Mouse (Mus musculus) layer of hippocampus, adult 2 months (tissue): ENCODE measurements at regions not wholly inside any gene's neighbourhood (a gene's known extent, or its start where the extent isn't known, plus 50 kb on each side); places are given as distances from the start of the nearest gene placed in this dataset.
A peak's percentile ranks its signal among the peaks of the same experiment; 100 is the strongest.

Source experiments
- DNase-seq, 2 experiments: peaks; one replicate each; pipeline ENCODE4 v3.0.0; 2022; ENCODE audit warnings: low spot score in 2 of 2
- H3K27ac ChIP-seq: fragments of 200-600 bp; 2 replicates; pipeline ENCODE4 v1.8.1; 2022
- H3K4me3 ChIP-seq: fragments of 200-600 bp; 2 replicates; pipeline ENCODE4 v1.8.1; 2022; ENCODE audit warnings: mild to moderate bottlenecking
- CTCF ChIP-seq: fragments of 200-600 bp; conservative IDR thresholded peaks from 2 replicates; pipeline ENCODE4 v1.8.1; 2022; ENCODE audit warnings: antibody characterized with exemption, mild to moderate bottlenecking, moderate library complexity

DNA sequence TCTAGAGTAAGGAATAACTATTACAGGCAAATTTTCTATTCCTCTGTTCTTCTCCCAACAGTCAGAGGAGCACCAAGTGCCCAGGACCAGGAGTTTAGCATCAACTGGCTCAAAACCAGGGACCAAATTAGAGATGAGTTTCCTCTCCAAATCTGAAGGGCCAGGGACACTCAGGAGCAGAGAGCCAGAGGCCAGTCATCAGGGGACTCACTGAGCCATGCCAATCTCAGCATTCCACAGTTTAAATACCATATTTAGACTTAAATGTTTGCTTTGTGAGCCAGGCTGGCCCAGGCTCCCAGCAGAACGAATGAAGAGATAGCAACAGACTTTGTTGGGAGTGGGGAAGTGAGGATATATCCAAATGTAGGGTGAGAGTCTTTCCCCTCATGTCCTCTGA is 153.8 kb downstream of the Opa1 start:
- DNase-seq = no peak
- no peak for TF ChIP-seq CTCF
- Histone ChIP-seq H3K4me3 (no peak overlapping the region), H3K27ac (no peak overlapping the region)

DNA sequence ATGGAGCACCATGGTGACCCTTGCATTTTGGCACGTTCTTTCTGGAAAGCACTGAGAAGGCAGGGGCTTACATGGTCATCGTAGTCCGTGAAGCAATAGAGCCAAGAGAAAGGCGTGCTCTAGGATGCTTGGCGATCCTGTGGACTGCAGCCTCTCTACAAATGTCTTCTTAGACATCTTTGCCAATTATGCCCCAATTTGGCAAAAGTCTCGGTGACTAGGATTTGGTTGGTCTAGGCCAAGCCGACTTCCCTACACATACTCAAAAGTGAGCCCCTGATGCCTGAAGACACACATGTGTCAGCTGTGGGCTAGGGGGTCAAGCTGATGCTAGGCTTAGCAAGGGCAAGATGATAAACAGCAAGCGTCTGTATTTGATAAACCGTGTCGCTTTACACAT is 154.7 kb downstream of the Opa1 start:
- no peak overlapping the region for H3K27ac ChIP-seq
- no peak overlapping the region for H3K4me3 ChIP-seq
- DNase-seq = no peak
- TF ChIP-seq CTCF = no peak

DNA sequence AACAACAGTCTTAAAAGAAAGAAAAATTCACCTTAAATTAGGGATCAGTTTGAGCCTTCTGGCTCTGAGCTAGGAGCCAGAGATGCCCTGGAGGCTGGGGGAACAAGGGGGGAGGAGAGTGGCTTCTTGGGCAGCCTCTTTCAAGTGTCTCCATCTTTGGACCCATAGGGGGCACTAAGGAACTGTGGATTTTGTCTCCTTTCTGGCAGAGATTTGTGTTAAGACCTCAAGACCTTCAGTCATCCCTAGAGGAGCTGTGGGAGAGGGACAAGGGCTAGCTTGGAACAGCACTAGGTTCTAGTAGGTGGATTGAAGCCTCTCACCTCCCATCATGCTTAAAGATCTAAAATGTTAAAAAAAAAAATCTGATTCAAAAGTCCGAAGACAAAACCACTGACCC is 155.2 kb downstream of the Opa1 start:
- peak; percentile 55 to 57 for DNase-seq
- TF ChIP-seq CTCF = peak; percentile 91
- Histone ChIP-seq H3K27ac (0 out of 2 replicates have a peak overlapping the region, but pooled peaks have one; percentile 41), H3K4me3 (no peak overlapping the region)

DNA sequence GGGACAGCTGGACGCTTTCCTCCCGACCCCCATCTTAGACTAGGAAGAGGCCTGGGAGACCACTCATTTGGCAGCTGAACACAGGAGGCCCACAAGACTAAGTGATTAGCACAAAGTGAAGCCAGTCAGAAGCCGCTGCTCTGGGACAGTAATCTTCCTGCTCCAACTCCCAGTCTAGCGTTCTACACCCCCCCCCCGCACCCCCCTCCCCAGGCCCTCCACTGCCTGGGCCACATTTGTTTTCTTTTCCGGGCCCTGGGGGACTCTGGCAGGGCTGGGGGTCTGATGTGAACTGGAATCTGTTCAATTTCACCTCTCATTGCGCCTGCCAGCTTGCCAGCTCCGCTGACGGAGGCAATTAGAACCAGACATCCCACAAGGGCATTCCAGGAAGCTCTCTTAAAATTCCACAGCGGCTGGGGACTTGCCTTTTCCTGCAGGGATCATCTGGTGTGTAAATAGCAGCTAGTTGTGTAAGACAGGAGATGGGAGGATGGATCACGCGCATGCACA is 155.7 kb downstream of the Opa1 start:
- no peak for TF ChIP-seq CTCF
- no peak for DNase-seq
- no peak overlapping the region; the same call in 1 of the 2 replicates for H3K4me3 ChIP-seq
- H3K27ac ChIP-seq = 0 out of 2 replicates have a peak overlapping the region, but pooled peaks have one; percentile 41

DNA sequence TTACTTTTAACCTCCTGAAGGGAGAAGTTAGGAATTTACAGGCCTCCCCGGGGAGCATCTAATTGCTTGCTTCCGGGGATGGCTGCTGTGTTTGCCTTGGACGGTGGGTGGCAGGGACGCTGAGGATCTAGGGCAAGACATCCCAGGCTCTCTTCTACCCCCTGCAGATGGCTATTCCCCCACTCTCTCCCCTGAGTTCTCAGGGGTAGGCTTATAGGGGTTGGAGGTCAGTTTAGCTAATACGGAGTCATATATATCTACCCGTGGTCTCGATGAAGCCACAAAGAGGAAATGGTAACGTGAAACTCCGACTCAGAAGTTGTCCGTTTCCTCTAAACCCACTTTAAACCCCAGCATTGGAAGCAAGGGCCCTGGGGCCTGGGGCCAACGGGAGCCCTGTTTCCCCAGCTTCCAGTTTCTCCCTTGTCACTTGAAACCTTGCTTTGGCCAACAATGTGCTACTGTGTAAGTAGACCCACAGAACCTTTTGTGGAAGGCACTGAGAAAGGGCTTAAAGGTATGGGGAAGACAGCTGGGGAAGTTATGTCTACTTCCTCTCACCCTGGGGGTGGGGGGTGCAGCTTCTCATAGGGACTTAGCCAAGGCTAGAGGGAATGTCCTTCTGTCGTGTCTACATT is 156.4 kb downstream of the Opa1 start:
- H3K27ac ChIP-seq = no peak overlapping the region
- H3K4me3 ChIP-seq = no peak overlapping the region
- no peak for DNase-seq
- 0 out of 2 replicates have a peak, but pooled peaks have one; percentile 6 for TF ChIP-seq CTCF

DNA sequence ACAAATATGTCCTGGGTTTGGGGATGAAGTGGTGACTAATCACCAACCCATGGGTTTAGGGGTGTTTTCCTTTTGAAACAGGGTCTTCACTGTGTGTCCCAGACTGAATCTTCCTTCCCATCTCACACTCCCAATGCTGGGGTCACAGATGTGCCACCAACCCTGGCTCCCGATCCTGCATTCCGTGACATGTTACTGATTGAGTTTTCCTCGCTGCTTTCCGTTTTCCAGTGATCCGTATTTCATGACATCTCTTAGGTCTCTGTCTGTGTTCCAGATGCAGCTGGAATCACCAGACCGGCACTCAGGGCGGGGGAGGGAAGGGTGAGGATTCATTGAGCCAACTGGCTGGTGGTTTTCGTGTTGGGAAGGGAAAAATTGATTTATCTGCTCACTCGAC is 157.1 kb downstream of the Opa1 start:
- no peak for DNase-seq
- no peak for TF ChIP-seq CTCF
- Histone ChIP-seq H3K27ac (no peak overlapping the region), H3K4me3 (no peak overlapping the region)

DNA sequence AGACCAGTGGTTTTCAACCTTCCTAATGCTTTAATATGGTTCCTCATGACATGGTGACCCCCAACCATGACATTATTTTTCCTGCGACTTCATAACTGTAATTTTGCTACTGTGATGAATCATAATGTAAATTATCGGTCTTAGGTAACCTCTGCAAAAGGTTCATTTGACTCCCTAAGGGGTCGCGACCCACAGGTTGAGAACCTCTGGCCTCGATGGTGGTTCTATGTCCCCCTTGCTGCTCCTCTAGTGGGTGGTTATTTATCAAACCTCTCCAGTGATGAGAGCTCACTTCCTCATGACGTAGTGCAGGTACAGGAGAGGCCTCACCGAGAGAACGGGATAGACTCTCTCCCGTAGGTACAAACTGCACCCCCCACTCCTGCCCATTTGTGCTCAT is 158.9 kb downstream of the Opa1 start:
- no peak overlapping the region for H3K27ac ChIP-seq

DNA sequence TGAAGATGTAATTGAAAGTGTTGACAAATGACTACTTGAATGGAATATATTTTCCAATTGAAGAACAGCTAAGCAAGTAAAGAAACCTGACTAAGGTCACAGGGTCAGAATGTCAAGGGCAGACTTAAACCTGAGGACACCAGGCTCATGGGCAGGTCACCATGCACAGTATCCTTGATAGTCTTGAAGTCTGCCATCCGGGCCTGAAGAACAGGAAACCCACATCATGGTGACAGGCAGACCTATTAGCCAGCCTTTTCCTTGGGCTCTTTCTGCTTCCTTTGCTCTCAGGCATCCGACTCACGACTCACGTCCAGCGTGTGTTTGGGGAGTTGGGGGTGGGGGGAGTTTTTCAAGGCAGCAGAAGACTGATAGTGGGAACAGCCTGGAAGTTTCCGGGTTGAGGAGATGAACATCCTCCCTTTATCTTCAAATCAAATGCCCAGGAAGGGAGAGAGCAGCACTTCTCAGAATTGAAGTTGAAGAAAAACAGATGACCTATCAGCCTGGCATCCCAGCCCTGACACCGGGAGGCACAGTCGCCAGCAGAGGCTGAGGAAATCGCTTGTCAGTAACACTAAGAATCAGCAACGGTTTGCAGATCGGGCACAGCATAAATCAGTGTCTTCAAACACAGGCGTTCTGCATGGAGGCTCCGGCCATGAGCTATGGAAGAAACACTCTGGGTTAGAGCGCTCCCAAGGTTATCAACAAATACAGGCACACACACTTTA is 163.5 kb downstream of the Opa1 start:
- Histone ChIP-seq H3K4me3 (no peak overlapping the region), H3K27ac (no peak overlapping the region)
- TF ChIP-seq CTCF = no peak
- DNase-seq = no peak

More for the DNA sequence above, 158.9 kb downstream of the Opa1 start:
- no peak overlapping the region for H3K4me3 ChIP-seq
- no peak for TF ChIP-seq CTCF
- DNase-seq = no peak

DNA sequence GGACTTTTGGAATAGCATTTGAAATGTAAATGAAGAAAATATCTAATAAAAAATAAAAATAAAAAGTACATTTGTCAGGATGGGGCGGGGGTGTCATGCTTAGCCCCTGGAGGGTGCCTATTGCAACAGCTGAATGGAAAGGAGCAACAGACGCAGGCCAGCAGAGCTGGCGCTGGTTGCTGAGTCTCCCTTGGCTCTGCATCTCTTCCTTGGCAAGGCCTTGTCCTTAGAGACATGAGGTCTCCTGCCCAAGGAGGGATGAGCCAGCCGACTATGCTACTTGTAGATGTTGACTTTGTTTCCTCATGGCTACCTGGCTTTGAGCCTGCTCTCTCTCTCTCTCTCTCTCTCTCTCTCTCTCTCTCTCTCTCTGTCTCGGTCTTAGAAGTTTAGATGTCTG is 166.4 kb downstream of the Opa1 start:
- Histone ChIP-seq H3K27ac (no peak overlapping the region), H3K4me3 (no peak overlapping the region)
- DNase-seq = no peak
- TF ChIP-seq CTCF = no peak

DNA sequence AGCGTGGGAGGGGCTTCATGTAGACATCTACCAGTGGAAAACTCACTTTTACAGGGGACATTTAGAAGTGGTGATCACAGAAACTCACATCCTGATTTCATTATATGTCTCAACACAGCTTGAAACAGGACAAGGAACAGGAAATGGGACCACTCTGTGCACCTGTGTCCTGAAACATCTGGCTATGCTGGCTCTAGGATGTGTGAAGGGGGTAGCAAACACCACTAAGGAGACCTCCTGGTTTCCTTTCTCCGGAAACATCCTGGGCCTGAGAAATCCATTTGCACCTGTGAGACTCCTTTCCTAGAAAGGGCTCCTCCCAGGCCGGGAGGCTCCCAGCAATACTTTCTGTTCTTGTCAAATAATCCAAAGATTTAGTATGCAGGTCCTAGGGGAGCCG is 167.1 kb downstream of the Opa1 start:
- Histone ChIP-seq H3K27ac (no peak overlapping the region), H3K4me3 (no peak overlapping the region)
- no peak for DNase-seq
- TF ChIP-seq CTCF = no peak

DNA sequence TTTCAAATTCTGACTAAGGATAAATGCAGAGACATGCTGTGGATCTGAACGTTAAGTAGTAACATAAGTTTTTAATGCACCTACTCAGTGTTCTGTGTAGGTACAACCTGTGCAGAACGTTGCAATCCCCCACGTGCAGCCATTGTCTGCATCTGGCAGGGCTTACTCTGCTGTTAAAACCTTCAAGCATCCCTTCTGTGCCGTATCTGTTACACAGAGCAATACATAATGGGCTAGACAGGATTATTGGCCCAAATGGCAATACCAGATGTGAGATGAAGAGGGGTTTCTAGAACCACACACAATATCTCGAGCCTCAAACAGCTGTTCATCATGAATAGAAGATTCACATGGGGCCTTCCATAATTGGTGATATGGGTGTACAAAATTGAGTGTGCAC is 170.0 kb downstream of the Opa1 start:
- Histone ChIP-seq H3K4me3 (no peak overlapping the region), H3K27ac (no peak overlapping the region)
- TF ChIP-seq CTCF = no peak
- no peak for DNase-seq

DNA sequence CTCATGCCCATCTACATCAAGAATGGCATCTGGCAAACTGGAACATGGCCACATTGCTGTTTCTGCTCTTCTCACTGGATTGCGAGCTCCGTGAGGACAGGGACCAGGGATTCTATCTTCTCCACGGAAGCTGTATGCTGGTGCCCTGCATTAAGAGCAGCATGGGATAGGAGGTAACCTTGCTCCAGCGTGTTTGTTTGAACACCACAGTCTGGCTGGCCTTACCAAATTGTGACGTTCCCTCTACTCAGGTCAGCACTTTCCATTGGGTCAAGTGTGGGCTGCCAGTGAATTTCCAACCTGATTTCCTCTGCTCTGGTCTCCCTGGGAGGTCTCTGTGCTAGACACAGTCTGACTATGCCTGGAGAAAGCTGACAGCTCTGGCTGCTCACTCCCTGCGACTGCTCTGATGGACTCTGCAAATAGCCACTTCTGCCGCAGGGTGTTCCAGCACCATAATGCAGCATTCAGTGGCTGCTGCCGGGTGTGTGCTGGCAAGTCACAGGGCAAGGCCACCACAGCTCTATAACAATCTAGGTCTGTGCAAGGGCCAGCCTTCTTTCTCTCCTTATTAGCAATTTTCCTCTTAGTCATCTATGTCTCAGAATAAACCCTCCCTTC is 175.6 kb downstream of the Opa1 start:
- DNase-seq = no peak
- TF ChIP-seq CTCF = no peak
- Histone ChIP-seq H3K4me3 (no peak overlapping the region), H3K27ac (no peak overlapping the region)

DNA sequence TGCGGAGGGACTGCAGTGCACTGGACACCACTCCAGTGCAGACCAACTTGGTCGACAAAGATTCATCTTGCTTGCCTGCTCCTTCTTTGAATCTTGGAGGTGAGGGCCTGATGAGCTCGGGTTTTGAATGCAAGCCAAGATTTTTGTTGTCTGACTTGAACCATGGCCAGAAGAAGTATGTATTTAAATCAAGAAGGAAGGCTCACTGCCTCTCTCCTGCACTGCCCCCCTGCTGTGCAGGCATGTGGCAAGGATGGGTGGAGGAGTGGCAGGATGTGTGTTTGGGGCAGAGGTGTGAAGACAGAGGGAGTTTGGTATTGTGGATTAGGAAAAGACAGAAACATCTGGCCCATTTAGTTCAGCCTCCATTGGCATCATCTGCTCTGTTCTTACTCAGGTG is 179.1 kb downstream of the Opa1 start:
- no peak for DNase-seq
- Histone ChIP-seq H3K27ac (no peak overlapping the region), H3K4me3 (no peak overlapping the region)
- no peak for TF ChIP-seq CTCF

DNA sequence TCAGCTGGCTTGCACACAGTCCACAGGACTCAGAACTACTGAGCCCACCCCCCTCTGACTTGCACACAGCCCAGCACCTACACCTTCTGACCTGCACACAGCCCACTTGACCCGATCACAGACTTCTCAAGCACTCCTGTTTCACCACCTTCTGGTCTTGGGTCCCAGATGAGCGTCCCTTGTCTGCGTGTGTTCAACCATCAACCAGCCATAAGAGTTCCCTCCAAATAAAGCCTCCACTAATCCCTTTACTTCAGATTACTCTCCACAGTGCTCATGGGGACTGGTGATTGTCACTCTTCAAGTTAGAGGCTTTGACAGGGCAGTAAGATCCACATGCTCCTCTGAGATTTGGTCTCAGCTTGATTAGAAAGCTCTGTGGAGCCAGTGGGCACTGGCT is 180.3 kb downstream of the Opa1 start:
- no peak overlapping the region for H3K4me3 ChIP-seq
- DNase-seq = no peak
- no peak for TF ChIP-seq CTCF
- no peak overlapping the region for H3K27ac ChIP-seq
